Mouse (Mus musculus) ES-E14 (cell line): ENCODE results near the gene Kcnh3. TPM values are rescaled to one million over a fixed set of nuclear protein-coding genes. Genes with fewer than 3 reads are reported as not detected.
A peak's percentile ranks its signal among the peaks of the same experiment; 100 is the strongest.

Source experiments
- DNase-seq: peaks from one replicate; pipeline ENCODE4 v3.0.0-alpha.2; 2013; ENCODE audit warnings: low read depth, low spot score
- H3K27ac ChIP-seq: 2 replicates; pipeline ENCODE4 v1.5.1; 2012; ENCODE audit warnings: low read depth, mild to moderate bottlenecking, low read length, moderate library complexity, mixed read lengths; ENCODE audit not compliant: poor library complexity, insufficient read depth, severe bottlenecking
- H3K36me3 ChIP-seq: 2 replicates; pipeline ENCODE4 v1.6.1; 2012; ENCODE audit warnings: mild to moderate bottlenecking, low read length, moderate library complexity, mixed read lengths; ENCODE audit not compliant: control insufficient read depth, poor library complexity, insufficient read depth, severe bottlenecking
- H3K4me1 ChIP-seq, 2 experiments: fragments of 150-350 bp in 1 of 2; sonication (generic) in 1 of 2; 2 replicates each; pipeline ENCODE4 v1.6.1; 2012; ENCODE audit warnings: low read length in 2 of 2, mild to moderate bottlenecking in 1 of 2, mixed read lengths in 1 of 2; ENCODE audit not compliant: control insufficient read depth in 2 of 2, insufficient read depth in 2 of 2, poor library complexity in 1 of 2
- H3K4me3 ChIP-seq, 2 experiments: fragments of 150-350 bp in 1 of 2; sonication (generic) in 1 of 2; 2 replicates each; pipeline ENCODE4 v1.5.1; 2012; ENCODE audit warnings: low read length in 2 of 2, low read depth in 1 of 2, mild to moderate bottlenecking in 1 of 2, mixed read lengths in 1 of 2; ENCODE audit not compliant: insufficient read depth in 1 of 2, poor library complexity in 1 of 2, severe bottlenecking in 1 of 2
- H3K9ac ChIP-seq: 2 replicates; pipeline ENCODE4 v1.6.1; 2012; ENCODE audit warnings: low read depth, mild to moderate bottlenecking, low read length, mixed read lengths; ENCODE audit not compliant: poor library complexity, insufficient read depth, severe bottlenecking
- H3K9me3 ChIP-seq: fragments of 150-350 bp; sonication (generic); 2 replicates; pipeline ENCODE4 v1.6.1; 2012; ENCODE audit warnings: low read depth, mild to moderate bottlenecking, low read length; ENCODE audit not compliant: control insufficient read depth, insufficient read depth
- CHD2 ChIP-seq: IDR thresholded peaks from 2 replicates; pipeline ENCODE4 v1.6.1; 2014; ENCODE audit warnings: mild to moderate bottlenecking, low read depth, low read length, inconsistent platforms
- HCFC1 ChIP-seq: IDR thresholded peaks from 2 replicates; pipeline ENCODE4 v1.6.1; 2012; ENCODE audit warnings: low read length, inconsistent platforms, borderline replicate concordance; ENCODE audit not compliant: insufficient read depth
- MAFK ChIP-seq: IDR thresholded peaks from 2 replicates; pipeline ENCODE4 v1.6.1; 2014; ENCODE audit warnings: mild to moderate bottlenecking, low read depth, low read length, inconsistent platforms; ENCODE audit not compliant: insufficient read depth
- ZC3H11A ChIP-seq: IDR thresholded peaks from 2 replicates; pipeline ENCODE4 v1.6.1; 2012; ENCODE audit warnings: low read depth, mild to moderate bottlenecking, inconsistent platforms, low read length, borderline replicate concordance
- ZNF384 ChIP-seq: IDR thresholded peaks from 2 replicates; pipeline ENCODE4 v1.6.1; 2012; ENCODE audit warnings: low read depth, low read length, inconsistent platforms
- in situ Hi-C, 2 experiments: fragments of 600-800 bp; cut with MboI; formaldehyde crosslinking; loops; one replicate each; pipeline ENCODE4 v1.15.1; 2025; ENCODE audit warnings: low sequenced_read_pairs in 2 of 2, inconsistent platforms in 1 of 2; ENCODE audit not compliant: unreplicated experiment in 2 of 2
- total RNA-seq: library from RNA; depleted of rRNA; stranded (reverse); fragments of 300-350 nt; gene quantifications from 2 replicates; pipeline ENCODE4 v1.2.3, GENCODE M21; 2012

Kcnh3 gene
- total RNA-seq, 1 experiment, result 2.9 TPM

DNA sequence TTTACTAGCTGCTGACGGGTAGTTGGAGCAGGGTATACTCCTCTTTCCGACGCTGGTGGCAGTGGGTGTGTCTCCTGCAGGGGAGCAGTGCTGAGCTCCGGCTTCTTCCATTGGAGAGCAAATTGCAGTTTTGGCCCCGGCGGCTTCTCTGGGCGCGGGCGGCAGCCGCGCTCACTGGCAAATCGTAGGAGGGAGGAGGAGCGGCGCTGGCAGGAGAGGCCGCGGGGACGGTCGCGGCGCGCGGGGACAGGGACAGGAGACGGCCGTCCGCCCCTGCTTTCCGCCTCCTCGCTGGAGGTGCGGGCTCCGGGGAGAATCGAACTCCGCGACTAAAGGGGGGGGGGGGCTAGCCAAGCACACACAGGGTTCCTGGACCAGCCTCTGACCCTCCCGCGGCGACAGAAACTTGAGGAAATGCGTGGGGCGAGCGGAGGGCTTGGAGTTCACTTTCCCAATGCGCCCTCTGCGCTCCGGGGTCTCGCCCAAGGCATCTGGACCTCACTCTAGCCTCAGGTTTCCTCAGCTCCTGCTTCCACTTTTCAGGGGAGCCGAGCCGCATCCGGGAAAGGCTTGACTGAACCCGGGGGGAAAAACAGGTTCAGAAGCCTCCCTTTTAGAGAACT, 965 bp upstream of the Kcnh3 start:
- H3K4me1 ChIP-seq, result peaks cover 15 to 26% of the 10 kb centered on the region in 2 experiments; a peak in 3 of 4 replicates
- no peak overlapping the region for H3K27ac ChIP-seq
- H3K36me3 ChIP-seq, result no peaks in the 10 kb centered on the region
- H3K9me3 ChIP-seq, result no peaks in the 10 kb centered on the region
- in situ Hi-C loops, result no loop called here
- DNase-seq, result no peak
- H3K4me3 ChIP-seq, result peak overlapping the region; percentile 64 to 69
- peak overlapping the region; percentile 27 for H3K9ac ChIP-seq
- TF ChIP-seq ZNF384 (no peak), HCFC1 (no peak), ZC3H11A (no peak), MAFK (no peak), CHD2 (no peak)

DNA sequence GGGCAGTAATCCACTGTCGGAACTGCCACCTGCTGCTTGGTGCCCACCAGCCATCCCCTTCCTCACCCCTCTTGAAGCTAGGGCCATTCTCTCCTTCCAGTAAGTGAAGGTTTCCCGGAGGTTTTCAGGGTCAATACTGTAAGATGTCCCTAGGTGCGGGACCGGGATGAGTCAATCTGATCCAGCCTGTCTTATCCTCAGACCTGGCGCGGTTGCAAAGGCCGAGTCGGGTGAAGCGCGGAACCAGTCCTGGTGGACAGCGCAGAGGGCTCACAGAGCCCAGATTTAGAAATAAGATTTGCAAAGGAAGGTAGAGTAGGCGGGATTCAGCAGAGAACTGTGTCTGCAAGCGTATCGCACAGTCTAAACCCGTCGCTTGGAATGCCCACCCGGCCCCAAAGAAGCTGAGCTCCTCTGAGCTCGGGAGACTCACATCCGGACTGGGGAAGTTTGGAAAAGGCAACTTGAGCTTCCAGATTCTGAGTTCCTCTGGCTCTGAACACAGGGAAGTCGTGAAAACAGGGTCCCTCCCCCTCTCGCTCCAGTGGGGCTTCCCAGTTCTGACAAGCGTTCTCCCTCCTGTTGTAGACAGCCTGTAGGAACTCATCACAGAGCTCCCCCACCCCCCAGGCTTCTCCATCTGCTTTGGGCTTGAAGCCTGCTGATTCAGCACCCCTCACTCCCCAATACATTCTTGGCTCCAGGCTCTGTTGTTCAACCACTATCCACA, 585 bp downstream of the Kcnh3 start:
- no peak for TF ChIP-seq ZC3H11A
- TF ChIP-seq CHD2, result no peak
- peak; percentile 79 for TF ChIP-seq MAFK
- TF ChIP-seq ZNF384, result no peak
- no peak for TF ChIP-seq HCFC1
- peak overlapping the region; percentile 64 to 69 for H3K4me3 ChIP-seq
- H3K9me3 ChIP-seq, result no peaks in the 10 kb centered on the region
- H3K4me1 ChIP-seq, result peaks cover 15 to 27% of the 10 kb centered on the region in 2 experiments; a peak in 3 of 4 replicates
- DNase-seq, result no peak
- in situ Hi-C loops, result no loop called here
- no peak overlapping the region; the same call in 1 of the 2 replicates for H3K9ac ChIP-seq
- H3K36me3 ChIP-seq, result no peaks in the 10 kb centered on the region
- no peak overlapping the region for H3K27ac ChIP-seq

DNA sequence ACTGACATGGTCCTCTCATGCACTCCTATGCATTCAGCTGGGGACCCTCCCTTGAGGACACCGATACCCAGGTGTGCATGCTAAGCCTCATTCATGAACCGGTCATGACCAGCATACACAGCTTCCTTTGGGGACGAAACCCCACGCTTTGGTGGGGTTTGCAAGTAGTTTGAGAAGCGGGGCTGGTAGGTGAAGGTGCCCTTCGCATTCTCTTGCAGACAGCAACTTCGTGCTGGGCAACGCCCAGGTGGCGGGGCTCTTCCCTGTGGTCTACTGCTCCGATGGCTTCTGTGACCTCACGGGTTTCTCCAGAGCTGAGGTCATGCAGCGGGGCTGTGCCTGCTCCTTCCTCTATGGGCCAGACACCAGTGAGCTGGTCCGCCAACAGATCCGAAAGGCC, 1.4 kb downstream of the Kcnh3 start:
- Histone ChIP-seq H3K9me3 (no peaks in the 10 kb centered on the region), H3K36me3 (no peaks in the 10 kb centered on the region), H3K4me3 (peak overlapping the region in 1 of 2 experiments; percentile 64; a peak in 1 of 4 replicates), H3K27ac (no peak overlapping the region), H3K9ac (no peak overlapping the region), H3K4me1 (peaks cover 12 to 27% of the 10 kb centered on the region in 2 experiments; a peak in 3 of 4 replicates)
- in situ Hi-C loops, result no loop called here
- no peak for DNase-seq
- TF ChIP-seq CHD2, result no peak
- TF ChIP-seq ZNF384, result no peak

DNA sequence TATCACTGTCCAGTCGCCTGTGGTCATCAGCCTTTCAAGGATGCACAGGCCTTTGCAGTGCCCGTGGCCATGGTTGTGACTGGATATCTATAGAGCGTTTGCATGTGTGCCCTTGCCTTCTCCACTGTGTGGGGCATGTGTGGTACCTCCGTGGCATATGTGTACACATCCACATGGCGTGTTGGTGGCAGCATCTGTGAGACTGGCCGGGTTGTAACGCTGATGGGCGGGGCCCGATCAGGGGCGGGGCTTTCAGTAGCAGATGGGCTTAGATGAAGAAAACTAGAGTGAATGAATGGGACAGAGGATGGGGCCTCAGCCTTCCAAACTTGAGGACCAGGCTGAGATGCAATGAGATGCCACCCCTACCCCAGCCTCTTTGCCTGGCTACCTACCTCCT, 7.3 kb downstream of the Kcnh3 start:
- no peak for DNase-seq
- Histone ChIP-seq H3K9me3 (no peaks in the 10 kb centered on the region), H3K36me3 (no peaks in the 10 kb centered on the region), H3K9ac (no peak overlapping the region), H3K4me3 (no peak overlapping the region), H3K27ac (no peak overlapping the region), H3K4me1 (peaks cover 2 to 11% of the 10 kb centered on the region in 2 experiments; a peak in 2 of 4 replicates)
- in situ Hi-C loops, result no loop called here
- no peak for TF ChIP-seq HCFC1

DNA sequence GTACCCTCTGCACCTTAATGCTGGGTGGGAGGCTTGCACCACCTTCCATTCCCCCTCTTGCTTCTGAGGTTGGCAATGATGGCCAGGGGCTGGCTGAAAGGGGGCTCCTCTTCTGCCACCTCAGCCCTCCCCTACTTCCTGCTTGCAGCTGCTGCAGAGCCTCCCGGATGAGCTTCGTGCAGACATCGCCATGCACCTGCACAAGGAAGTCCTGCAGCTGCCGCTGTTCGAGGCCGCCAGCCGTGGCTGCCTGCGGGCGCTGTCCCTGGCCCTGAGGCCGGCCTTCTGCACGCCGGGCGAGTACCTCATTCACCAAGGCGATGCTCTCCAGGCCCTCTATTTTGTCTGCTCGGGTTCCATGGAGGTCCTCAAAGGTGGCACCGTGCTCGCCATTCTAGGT, 9.1 kb downstream of the Kcnh3 start:
- TF ChIP-seq MAFK (no peak), CHD2 (no peak), ZNF384 (no peak), ZC3H11A (no peak), HCFC1 (no peak)
- no peak overlapping the region for H3K9ac ChIP-seq
- H3K36me3 ChIP-seq, result no peaks in the 10 kb centered on the region
- H3K9me3 ChIP-seq, result no peaks in the 10 kb centered on the region
- no peak overlapping the region for H3K27ac ChIP-seq
- no peak overlapping the region for H3K4me3 ChIP-seq
- H3K4me1 ChIP-seq, result peaks cover 0 to 13% of the 10 kb centered on the region in 2 experiments; a peak in 2 of 4 replicates
- DNase-seq, result no peak
- in situ Hi-C loops, result no loop called here
